Mouse (Mus musculus): ENCODE results near the gene Gm20850. TPM values are rescaled to one million over a fixed set of nuclear protein-coding genes. Genes with fewer than 3 reads are reported as not detected.
"Not testable (repeated sequence)": the region's sequence is repeated elsewhere in the genome, so short reads cannot be mapped to it uniquely, and the experiment has no call there.

The Gm20850 gene
- not detected in 2 replicates for total RNA-seq (2017)

- ATAC-seq (replicated peaks; ENCODE audit: low read depth, poor library complexity, severe bottlenecking), result not testable (repeated sequence)
These were observed at the start of gene Gm20850 for GRCm38 (mm10) chrY:75715022-75715421. Gene Gm20850, plus strand, starts transcription at chrY:75715322.

Measured in common myeloid progenitor, adult 5-6 weeks (primary cell).